Mouse (Mus musculus) heart, postnatal 0 days (tissue): ENCODE data around the gene Smtn. TPM values are rescaled to one million over a fixed set of nuclear protein-coding genes. Genes with fewer than 3 reads are reported as not detected.
A peak's percentile ranks its signal among the peaks of the same experiment; 100 is the strongest.

Experiments used
- ATAC-seq: fragments of 200-750 bp; cut with Nextera tagmentation; 2 replicates; pipeline ENCODE4 v1.8.0; 2017; ENCODE audit warnings: low read depth, moderate number of reproducible peaks, moderate library complexity; ENCODE audit not compliant: insufficient read depth
- DNase-seq: peaks from one replicate; pipeline ENCODE4 v3.0.0-alpha.2; 2016; ENCODE audit warnings: low spot score
- H3K27ac ChIP-seq: fragments of 300-500 bp; sonication (generic); 2 replicates; pipeline ENCODE4 v1.5.1; 2014; ENCODE audit warnings: low read depth, mild to moderate bottlenecking
- H3K27me3 ChIP-seq: fragments of 300-500 bp; sonication (generic); 2 replicates; pipeline ENCODE4 v1.6.1; 2014; ENCODE audit warnings: low read length, mixed read lengths; ENCODE audit not compliant: control insufficient read depth, insufficient read depth
- H3K36me3 ChIP-seq: fragments of 300-500 bp; sonication (generic); replicated peaks from 2 replicates; pipeline ENCODE4 v1.6.1; 2014; ENCODE audit warnings: low read length, mixed read lengths; ENCODE audit not compliant: control insufficient read depth, insufficient read depth
- H3K4me1 ChIP-seq: fragments of 300-500 bp; sonication (generic); 2 replicates; pipeline ENCODE4 v1.6.1; 2014; ENCODE audit warnings: antibody characterized with exemption; ENCODE audit not compliant: control insufficient read depth, insufficient read depth
- H3K4me2 ChIP-seq: fragments of 300-500 bp; sonication (generic); 2 replicates; pipeline ENCODE4 v1.6.1; 2014; ENCODE audit warnings: low read depth, mild to moderate bottlenecking, low read length, moderate library complexity
- H3K4me3 ChIP-seq: fragments of 300-500 bp; sonication (generic); 2 replicates; pipeline ENCODE4 v1.5.1; 2014; ENCODE audit warnings: low read depth, low read length
- H3K9ac ChIP-seq: fragments of 300-500 bp; sonication (generic); replicated peaks from 2 replicates; pipeline ENCODE4 v1.6.1; 2014; ENCODE audit warnings: low read depth, low read length, mixed read lengths
- H3K9me3 ChIP-seq: fragments of 300-500 bp; sonication (generic); replicated peaks from 2 replicates; pipeline ENCODE4 v1.6.1; 2016; ENCODE audit warnings: low read length; ENCODE audit not compliant: control insufficient read depth
- CTCF ChIP-seq: IDR thresholded peaks from 2 replicates; pipeline ENCODE4 v1.5.1; 2016; ENCODE audit warnings: antibody characterized with exemption, control low read depth, low read depth
- EP300 ChIP-seq: IDR thresholded peaks from 2 replicates; pipeline ENCODE4 v1.6.1; 2016; ENCODE audit warnings: antibody characterized with exemption, low read depth
- WGBS: fragments of 180-500 bp; shearing (Covaris S2); extraction: QIAGEN DNeasy Blood & Tissue Kit; methylation state at CpG from one replicate; pipeline ENCODE4 v1.1.7; 2014; 5-methylcytosine and 5-hydroxymethylcytosine counted together
- polyA plus RNA-seq: library from polyadenylated mRNA; unstranded; fragments of >200 nt; fragmentation: Nextera tagmentation; extraction: Ambion mirVana; gene quantifications from 2 replicates; pipeline ENCODE4 v1.2.1, GENCODE M21; 2015
- total RNA-seq: library from RNA; depleted of rRNA; stranded (reverse); fragments of >200 nt; gene quantifications from 2 replicates; pipeline ENCODE4 v1.2.3, GENCODE M21; 2014; ENCODE audit warnings: low replicate concordance

Gene Smtn
- total and polyA plus RNA-seq, 2 experiments from 2014 or later, result 94.2 to 104 TPM

DNA sequence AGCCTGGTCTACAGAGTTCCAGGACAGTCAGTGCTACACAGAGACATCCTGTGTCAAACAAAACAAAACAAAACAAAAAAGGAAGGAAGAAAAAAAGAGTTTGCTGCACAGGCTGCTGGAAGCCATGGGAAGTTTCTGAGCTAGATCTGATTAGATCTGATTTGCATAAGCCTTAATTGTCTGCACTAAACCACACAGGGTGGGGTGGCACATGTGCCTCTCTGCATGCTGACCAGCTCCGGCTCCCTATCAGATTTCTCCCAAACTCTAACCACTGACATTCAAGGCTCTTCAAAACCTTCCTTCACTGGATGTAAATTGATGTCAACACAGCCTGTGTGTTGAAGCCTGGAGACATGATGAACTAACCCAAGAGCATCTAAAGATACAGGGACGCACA is 6.6 kb upstream of the Smtn start:
- H3K27ac ChIP-seq, result no peak overlapping the region
- H3K4me3 ChIP-seq, result no peak overlapping the region
- no peak for DNase-seq
- peaks cover 4% of the 10 kb centered on the region; the same call in 1 of the 2 replicates for H3K9me3 ChIP-seq
- 87% methylated on average over 2 of the region's 2 CpGs for WGBS
- H3K27me3 ChIP-seq, result no peaks in the 10 kb centered on the region
- ATAC-seq, result no peak
- no peak overlapping the region for H3K9ac ChIP-seq
- no peak overlapping the region for H3K4me2 ChIP-seq
- no peaks in the 10 kb centered on the region for H3K4me1 ChIP-seq
- no peaks in the 10 kb centered on the region for H3K36me3 ChIP-seq
- TF ChIP-seq CTCF (no peak), EP300 (no peak)

DNA sequence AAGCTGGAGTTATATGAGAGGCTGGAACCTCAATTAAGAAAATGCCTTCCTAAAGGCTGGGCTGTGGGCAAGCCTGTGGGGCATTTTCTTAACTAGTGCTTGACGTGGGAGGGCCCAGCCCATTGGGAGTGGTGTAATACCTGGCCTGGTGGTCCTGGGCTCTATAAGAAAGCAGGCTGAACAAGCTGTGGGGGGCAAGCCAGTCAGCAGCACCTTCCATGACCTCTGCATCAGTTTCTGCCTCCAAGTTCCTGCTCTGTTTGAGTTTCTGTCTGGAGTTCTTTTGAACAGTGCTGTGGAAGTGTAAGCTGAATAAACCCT is 5.8 kb upstream of the Smtn start:
- DNase-seq (no peak), ATAC-seq (no peak)
- Histone ChIP-seq H3K4me3 (no peak overlapping the region), H3K9me3 (peaks cover 4% of the 10 kb centered on the region; the same call in 1 of the 2 replicates), H3K27ac (no peak overlapping the region), H3K9ac (no peak overlapping the region), H3K4me1 (no peaks in the 10 kb centered on the region), H3K4me2 (no peak overlapping the region), H3K36me3 (no peaks in the 10 kb centered on the region), H3K27me3 (no peaks in the 10 kb centered on the region)
- WGBS, result 30% methylated on average over 1 of the region's 1 CpGs
- no peak for TF ChIP-seq EP300
- TF ChIP-seq CTCF, result no peak

- TF ChIP-seq EP300, result no peak
- no peak for TF ChIP-seq CTCF
- no peak for ATAC-seq
These were observed 5.3 kb upstream of the Smtn start for GRCm38 (mm10) chr11:3545531-3546241.

DNA sequence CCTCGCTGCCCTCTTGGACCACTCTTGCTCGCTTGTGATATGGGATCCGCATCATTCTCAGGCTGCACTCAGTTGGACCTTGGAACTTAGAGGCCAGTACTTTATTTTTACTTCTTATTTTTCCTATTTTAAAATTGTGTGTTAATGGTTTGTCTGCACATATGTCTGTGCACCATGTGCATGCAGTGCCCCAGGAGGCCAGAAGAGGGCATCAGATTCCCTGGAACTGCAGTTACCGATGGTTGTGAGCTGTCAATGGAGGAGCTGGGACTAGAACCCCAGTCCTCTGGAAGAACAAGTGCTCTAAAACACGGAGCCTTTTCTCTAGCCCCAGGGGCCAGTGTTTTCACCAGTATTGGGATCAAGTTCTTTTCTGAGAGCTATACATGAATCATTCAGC is 4.0 kb upstream of the Smtn start:
- Histone ChIP-seq H3K9ac (no peak overlapping the region), H3K4me3 (no peak overlapping the region), H3K9me3 (peaks cover 4% of the 10 kb centered on the region; the same call in 1 of the 2 replicates), H3K27me3 (no peaks in the 10 kb centered on the region), H3K36me3 (no peaks in the 10 kb centered on the region), H3K4me1 (no peaks in the 10 kb centered on the region), H3K27ac (no peak overlapping the region), H3K4me2 (no peak overlapping the region)
- 92% methylated on average over 5 of the region's 5 CpGs for WGBS
- TF ChIP-seq EP300, result no peak
- TF ChIP-seq CTCF, result no peak
- ATAC-seq (no peak), DNase-seq (no peak)

More at GRCm38 (mm10) chr11:3545531-3546241, 5.3 kb upstream of the Smtn start:
- Histone ChIP-seq H3K36me3 (no peaks in the 10 kb centered on the region), H3K9me3 (peaks cover 4% of the 10 kb centered on the region; the same call in 1 of the 2 replicates), H3K27me3 (no peaks in the 10 kb centered on the region), H3K27ac (no peak overlapping the region), H3K4me1 (no peaks in the 10 kb centered on the region), H3K9ac (no peak overlapping the region), H3K4me2 (no peak overlapping the region), H3K4me3 (no peak overlapping the region)
- DNase-seq, result no peak
- 29% methylated on average over 9 of the region's 9 CpGs for WGBS

- 31% methylated on average over 5 of the region's 5 CpGs for WGBS
- no peak overlapping the region for H3K4me2 ChIP-seq
These were observed 2.6 kb upstream of the Smtn start for GRCm38 (mm10) chr11:3543001-3543400.

GRCm38 (mm10) chr11:3541932-3542331 is 1.5 kb upstream of the Smtn start:
- Histone ChIP-seq H3K36me3 (no peaks in the 10 kb centered on the region), H3K27me3 (no peaks in the 10 kb centered on the region), H3K27ac (no peak overlapping the region; the same call in 1 of the 2 replicates), H3K4me3 (no peak overlapping the region), H3K4me2 (no peak overlapping the region), H3K9me3 (peaks cover 4% of the 10 kb centered on the region; the same call in 1 of the 2 replicates), H3K9ac (no peak overlapping the region), H3K4me1 (peaks cover 4% of the 10 kb centered on the region)
- 79% methylated on average over 3 of the region's 3 CpGs for WGBS
- DNase-seq (no peak), ATAC-seq (no peak)
- TF ChIP-seq CTCF (no peak), EP300 (no peak)

More at GRCm38 (mm10) chr11:3543001-3543400, 2.6 kb upstream of the Smtn start:
- Histone ChIP-seq H3K36me3 (no peaks in the 10 kb centered on the region), H3K27me3 (no peaks in the 10 kb centered on the region), H3K9ac (no peak overlapping the region; the same call in 1 of the 2 replicates), H3K4me1 (no peaks in the 10 kb centered on the region), H3K4me3 (no peak overlapping the region), H3K9me3 (peaks cover 4% of the 10 kb centered on the region; the same call in 1 of the 2 replicates), H3K27ac (peak overlapping the region; percentile 59)
- DNase-seq (peak; percentile 56), ATAC-seq (no peak)
- TF ChIP-seq CTCF (no peak), EP300 (no peak)
